In genomic region chr7:25297454-25298325, GRCm38 (mm10) we compare ENCODE assay signal across 8 mouse cellular contexts. TPM values are rescaled to one million over a fixed set of nuclear protein-coding genes. Genes with fewer than 3 reads are reported as not detected.
DNase-seq lines count a peak whose midpoint lies in the region; ATAC-seq and TF ChIP-seq lines count a peak whose summit lies in the region.

TSS of gene Pafah1b3 (minus strand) at chr7:25297986.

- H3K36me3 ChIP-seq in kidney, adult 2 months (ENCODE audit: control insufficient read depth, insufficient read depth, low read length), result no peaks in the 10 kb centered on the region
- peaks cover 13% of the 10 kb centered on the region; the same call in 1 of the 2 replicates for H3K36me3 ChIP-seq in limb, embryonic 11.5 days (ENCODE audit: control insufficient read depth, insufficient read depth, low read length)
- H3K36me3 ChIP-seq in midbrain, embryonic 13.5 days, result peaks cover 35% of the 10 kb centered on the region

- H3K9ac ChIP-seq in limb, embryonic 11.5 days (ENCODE audit: low read length), result peak within 1 kb of the TSS; percentile 90
- H3K9ac ChIP-seq in midbrain, embryonic 13.5 days (replicated peaks), result peak within 1 kb of the TSS; percentile 97

- peak within 1 kb of the TSS; percentile 79 for H3K4me2 ChIP-seq in limb, embryonic 11.5 days (ENCODE audit: low read depth, severe bottlenecking)
- peak within 1 kb of the TSS; percentile 74 for H3K4me2 ChIP-seq in midbrain, embryonic 13.5 days (replicated peaks)

- H3K4me3 ChIP-seq in kidney, adult 2 months (ENCODE audit: insufficient read depth, low read depth, low read length), result peak within 1 kb of the TSS; percentile 79
- H3K4me3 ChIP-seq in limb, embryonic 11.5 days (ENCODE audit: low read depth, low read length), result peak within 1 kb of the TSS; percentile 91
- H3K4me3 ChIP-seq in midbrain, embryonic 13.5 days (replicated peaks), result peak within 1 kb of the TSS; percentile 90

- peak; percentile 85 for ATAC-seq in limb, embryonic 11.5 days (ENCODE audit: insufficient number of reproducible peaks, low FRiP score, low TSS enrichment, low read depth)
- ATAC-seq in midbrain, embryonic 13.5 days, result peak; percentile 91

- WGBS in kidney, adult 2 months, result under 1% methylated on average over 52 of the region's 52 CpGs
- under 1% methylated on average over 51 of the region's 52 CpGs for WGBS in limb, embryonic 11.5 days
- under 1% methylated on average over 52 of the region's 52 CpGs for WGBS in midbrain, embryonic 13.5 days

- no peaks in the 10 kb centered on the region for H3K27me3 ChIP-seq in kidney, adult 2 months (replicated peaks; ENCODE audit: control insufficient read depth, insufficient read depth, low read length)
- H3K27me3 ChIP-seq in limb, embryonic 11.5 days (ENCODE audit: control insufficient read depth, insufficient read depth, low read length), result no peaks in the 10 kb centered on the region
- H3K27me3 ChIP-seq in midbrain, embryonic 13.5 days, result no peaks in the 10 kb centered on the region; the same call in 1 of the 2 replicates

- DNase-seq in heart, adult 11 months, result peak; percentile 98
- DNase-seq in heart, postnatal 25 days (ENCODE audit: low spot score), result no peak
- DNase-seq in embryo, embryonic 11 days, result peak; percentile 97
- peak; percentile 73 to 75 for DNase-seq in heart, adult 18-20 months
- peak; percentile 87 for DNase-seq in kidney, adult 2 months
- peak; percentile 91 for DNase-seq in limb, embryonic 11.5 days (ENCODE audit: low spot score)
- peak; percentile 60 to 69 for DNase-seq in spleen, postnatal 36 days (ENCODE audit: low spot score in 2 of 2)

- TF ChIP-seq POLR2A in kidney, adult 2 months (IDR thresholded peaks at IDR 0.05; ENCODE audit: low read depth, low read length), result no peak

- H3K27ac ChIP-seq in kidney, adult 2 months (ENCODE audit: insufficient read depth, low read depth, low read length), result peak within 1 kb of the TSS; percentile 44
- peak within 1 kb of the TSS; percentile 95 for H3K27ac ChIP-seq in limb, embryonic 11.5 days (replicated peaks; ENCODE audit: low read depth, low read length)
- peak within 1 kb of the TSS; percentile 99 for H3K27ac ChIP-seq in midbrain, embryonic 13.5 days

- no peaks in the 10 kb centered on the region for H3K9me3 ChIP-seq in limb, embryonic 11.5 days (ENCODE audit: control insufficient read depth, low read length)
- no peaks in the 10 kb centered on the region for H3K9me3 ChIP-seq in midbrain, embryonic 13.5 days

- intact Hi-C loops in heart, postnatal 25 days (cut with DNase I), result loop anchor here (2.0 to 5.0 kb wide), 2 partner anchors 17 to 35 kb away; no protein-coding TSS in a partner anchor

- peak; percentile 57 for TF ChIP-seq CTCF in kidney, adult 2 months (conservative IDR thresholded peaks at IDR 0.05; ENCODE audit: insufficient read depth, insufficient read length, low read depth, low read length)

- no peaks in the 10 kb centered on the region; the same call in 1 of the 2 replicates for H3K4me1 ChIP-seq in kidney, adult 2 months (ENCODE audit: control insufficient read depth, insufficient read depth, low read length)
- peaks cover 7% of the 10 kb centered on the region; the same call in 1 of the 2 replicates for H3K4me1 ChIP-seq in limb, embryonic 11.5 days (ENCODE audit: control insufficient read depth, insufficient read depth, low read length)
- H3K4me1 ChIP-seq in midbrain, embryonic 13.5 days (replicated peaks), result peaks cover 36% of the 10 kb centered on the region

RNA-seq across cellular contexts. Expression of gene Pafah1b3, which starts in this region (rescaled TPM):
- 1 to 10 TPM; 2.7 to 4.3 TPM for total RNA-seq in heart, postnatal 25 days (2021)
- total RNA-seq in heart, adult 18-20 months (2021), result 1 to 10 TPM; 4.0 to 5.6 TPM
- polyA plus RNA-seq in kidney, adult 2 months (2012; rRNA removed), result 48.9 and 50.2 TPM in 2 replicates
- 249 and 261 TPM in 2 replicates for polyA plus RNA-seq in limb, embryonic 11.5 days (2014; fragmentation: Nextera tagmentation; extraction: Ambion mirVana)
- polyA plus RNA-seq in midbrain, embryonic 13.5 days (2015; fragmentation: Nextera tagmentation; extraction: Ambion mirVana), result 665 and 668 TPM in 2 replicates

Comparison
In these comparisons a context has a peak if more than half of its experiments do, and no peak if none do; other contexts are left out.
1. H3K27ac ChIP-seq: peak in every context shown above with its lines; median percentile 99 in midbrain, embryonic 13.5 days; 95 in limb, embryonic 11.5 days; 44 in kidney, adult 2 months.